Mouse (Mus musculus) myocyte (in vitro differentiated cells): Measurements from ENCODE around the gene Myt1l. TPM values are rescaled to one million over a fixed set of nuclear protein-coding genes. Genes with fewer than 3 reads are reported as not detected.

Experiments
- H3K27me3 ChIP-seq: one replicate; pipeline ENCODE4 v1.6.1; 2011; ENCODE audit not compliant: control insufficient read depth, insufficient read depth, insufficient read length
- H3K36me3 ChIP-seq: one replicate; pipeline ENCODE4 v1.6.1; 2011; ENCODE audit not compliant: control insufficient read depth, insufficient read depth
- H3K4me2 ChIP-seq: one replicate; pipeline ENCODE4 v1.6.1; 2011; ENCODE audit warnings: low read depth, control low read depth
- H3K4me3 ChIP-seq: one replicate; pipeline ENCODE4 v1.5.1; 2011; ENCODE audit warnings: mild to moderate bottlenecking, control low read depth, moderate library complexity
- H3K79me2 ChIP-seq: one replicate; pipeline ENCODE4 v1.6.1; 2011; ENCODE audit not compliant: control insufficient read depth, insufficient read depth
- H3ac ChIP-seq: one replicate; pipeline ENCODE4 v1.6.1; 2011; ENCODE audit not compliant: control insufficient read depth, insufficient read length
- CEBPB ChIP-seq: IDR thresholded peaks from 2 replicates; pipeline ENCODE4 v1.6.1; 2011; ENCODE audit warnings: mild to moderate bottlenecking, moderate library complexity; ENCODE audit not compliant: poor library complexity, insufficient read depth, severe bottlenecking
- E2F4 ChIP-seq: IDR thresholded peaks from one replicate; pipeline ENCODE4 v1.6.1; 2011; ENCODE audit warnings: mild to moderate bottlenecking, control low read depth, moderate library complexity; ENCODE audit not compliant: insufficient read depth
- MAX ChIP-seq: IDR thresholded peaks from one replicate; pipeline ENCODE4 v1.6.1; 2011; ENCODE audit warnings: low read depth, mild to moderate bottlenecking, control low read depth
- MYOD1 ChIP-seq, 3 experiments: IDR thresholded peaks; one replicate each; pipeline ENCODE4 v1.6.1; 2011; ENCODE audit warnings: control low read depth in 2 of 3, low read depth in 2 of 3, mild to moderate bottlenecking in 2 of 3, moderate library complexity in 1 of 3; ENCODE audit not compliant: insufficient read length in 2 of 3, control insufficient read depth in 1 of 3
- MYOG ChIP-seq, 3 experiments: IDR thresholded peaks; one replicate each; pipeline ENCODE4 v1.6.1; 2011; ENCODE audit warnings: control low read depth in 2 of 3, low read depth in 2 of 3, mild to moderate bottlenecking in 2 of 3; ENCODE audit not compliant: insufficient read length in 2 of 3, control insufficient read depth in 1 of 3, insufficient read depth in 1 of 3
- POLR2A ChIP-seq: IDR thresholded peaks from one replicate; pipeline ENCODE4 v1.6.1; 2011; ENCODE audit warnings: low read depth, mild to moderate bottlenecking, control low read depth, moderate library complexity; ENCODE audit not compliant: insufficient read length
- POLR2AphosphoS2 ChIP-seq: IDR thresholded peaks from one replicate; pipeline ENCODE4 v1.6.1; 2011; ENCODE audit warnings: low read depth, control low read depth; ENCODE audit not compliant: insufficient read length
- REST ChIP-seq: IDR thresholded peaks from one replicate; pipeline ENCODE4 v1.6.1; 2011; ENCODE audit warnings: mild to moderate bottlenecking, control low read depth, moderate library complexity; ENCODE audit not compliant: insufficient read depth, insufficient read length
- SRF ChIP-seq: IDR thresholded peaks from one replicate; pipeline ENCODE4 v1.6.1; 2011; ENCODE audit warnings: low read depth; ENCODE audit not compliant: control insufficient read depth, insufficient read length
- TCF12 ChIP-seq: IDR thresholded peaks from one replicate; pipeline ENCODE4 v1.6.1; 2011; ENCODE audit warnings: mild to moderate bottlenecking, control low read depth; ENCODE audit not compliant: poor library complexity, insufficient read depth, severe bottlenecking
- TCF3 ChIP-seq: IDR thresholded peaks from one replicate; pipeline ENCODE4 v1.6.1; 2011; ENCODE audit warnings: low read depth, control low read depth; ENCODE audit not compliant: insufficient read length
- USF1 ChIP-seq: IDR thresholded peaks from one replicate; pipeline ENCODE4 v1.6.1; 2011; ENCODE audit warnings: low read depth, mild to moderate bottlenecking, control low read depth, moderate library complexity
- polyA plus RNA-seq: library from polyadenylated mRNA; unstranded; fragments of >200 nt; fragmentation: generic; extraction: Trizol; gene quantifications from one replicate; pipeline ENCODE4 v1.2.1, GENCODE M21; 2012; ENCODE audit warnings: missing spikeins

Myt1l gene
- polyA plus RNA-seq, 1 experiment: 0.01 TPM

DNA sequence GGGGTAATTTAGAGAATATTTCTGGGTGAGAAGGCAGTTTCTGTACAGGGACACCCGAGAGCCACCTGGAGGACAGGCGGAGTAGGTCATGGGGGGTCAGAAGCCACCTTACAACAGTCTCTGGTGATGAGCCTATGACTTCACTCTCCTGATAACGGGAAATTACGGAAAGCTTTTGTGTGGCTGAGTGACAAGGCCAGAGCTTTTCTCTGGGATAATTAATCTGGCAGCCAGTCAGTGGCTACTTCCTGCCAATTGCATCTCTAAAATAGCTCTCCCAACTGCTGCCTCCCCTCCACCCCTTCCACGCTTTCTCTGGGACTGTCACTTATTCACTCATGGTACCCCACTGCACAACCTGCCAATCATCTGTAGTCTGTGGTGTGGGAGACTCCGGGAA is 19.6 kb downstream of the Myt1l start:
- no peak overlapping the region for H3ac ChIP-seq
- no peaks in the 10 kb centered on the region for H3K36me3 ChIP-seq
- no peak overlapping the region for H3K4me3 ChIP-seq
- H3K79me2 ChIP-seq: no peaks in the 10 kb centered on the region
- no peak overlapping the region for H3K4me2 ChIP-seq
- TF ChIP-seq E2F4 (no peak), SRF (no peak), POLR2A (no peak), MYOD1 (IDR thresholded peaks at IDR 0.05; ENCODE audit: control insufficient read depth in 1 of 3, insufficient read length in 2 of 3, low read depth in 2 of 3) (no peak)
- H3K27me3 ChIP-seq: no peaks in the 10 kb centered on the region

DNA sequence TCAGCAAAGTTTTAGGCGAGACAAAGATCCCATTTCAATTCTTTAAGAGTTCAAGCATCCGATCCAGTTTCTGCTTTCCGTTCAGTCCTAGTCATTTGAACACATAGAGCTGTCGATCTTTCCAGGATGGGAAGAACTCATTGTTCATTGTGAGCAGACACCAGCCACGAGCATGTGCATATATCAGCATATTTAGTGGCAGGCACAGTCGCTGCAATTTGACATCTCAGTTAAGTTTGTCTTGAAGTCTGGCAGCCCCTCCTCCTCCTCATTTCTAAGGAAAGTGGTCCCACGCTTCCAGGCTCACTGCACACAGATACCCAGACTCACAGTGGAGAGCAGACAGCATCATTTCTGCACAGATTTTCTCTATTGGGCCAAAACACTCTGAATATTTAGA is 25.0 kb downstream of the Myt1l start:
- no peak overlapping the region for H3K4me2 ChIP-seq
- no peak overlapping the region for H3K4me3 ChIP-seq
- no peaks in the 10 kb centered on the region for H3K27me3 ChIP-seq
- H3K36me3 ChIP-seq: no peaks in the 10 kb centered on the region
- H3K79me2 ChIP-seq: no peaks in the 10 kb centered on the region
- no peak overlapping the region for H3ac ChIP-seq
- TF ChIP-seq MYOG (IDR thresholded peaks at IDR 0.05; ENCODE audit: control insufficient read depth in 1 of 3, insufficient read depth in 1 of 3, insufficient read length in 2 of 3, low read depth in 2 of 3): no peak

DNA sequence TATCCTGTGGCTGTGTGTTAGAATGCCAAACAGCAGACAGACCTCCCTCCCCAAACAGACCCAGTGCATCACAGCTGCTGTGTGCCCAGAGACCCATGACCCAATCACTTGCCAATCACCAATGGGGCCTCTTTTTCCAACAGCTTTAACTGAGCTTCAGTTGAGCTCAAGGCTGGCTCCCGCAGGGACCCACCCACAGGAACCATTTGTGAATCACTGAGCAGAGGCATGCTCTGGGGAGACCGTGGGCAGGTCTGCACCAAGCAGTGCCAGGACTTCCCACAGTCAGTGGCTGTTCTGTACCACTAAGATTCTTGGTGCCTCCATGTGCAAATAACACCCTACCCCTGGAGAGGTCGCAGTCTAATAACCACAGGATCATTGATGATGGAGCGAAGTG is 27.5 kb downstream of the Myt1l start:
- Histone ChIP-seq H3ac (no peak overlapping the region), H3K4me2 (no peak overlapping the region), H3K4me3 (no peak overlapping the region), H3K79me2 (no peaks in the 10 kb centered on the region), H3K27me3 (no peaks in the 10 kb centered on the region), H3K36me3 (no peaks in the 10 kb centered on the region)
- TF ChIP-seq TCF3 (no peak), MYOD1 (IDR thresholded peaks at IDR 0.05; ENCODE audit: control insufficient read depth in 1 of 3, insufficient read length in 2 of 3, low read depth in 2 of 3) (no peak), TCF12 (no peak), POLR2A (no peak), E2F4 (no peak), USF1 (no peak), SRF (no peak), MYOG (IDR thresholded peaks at IDR 0.05; ENCODE audit: control insufficient read depth in 1 of 3, insufficient read depth in 1 of 3, insufficient read length in 2 of 3, low read depth in 2 of 3) (no peak), REST (no peak), MAX (no peak), CEBPB (no peak), POLR2AphosphoS2 (no peak)

DNA sequence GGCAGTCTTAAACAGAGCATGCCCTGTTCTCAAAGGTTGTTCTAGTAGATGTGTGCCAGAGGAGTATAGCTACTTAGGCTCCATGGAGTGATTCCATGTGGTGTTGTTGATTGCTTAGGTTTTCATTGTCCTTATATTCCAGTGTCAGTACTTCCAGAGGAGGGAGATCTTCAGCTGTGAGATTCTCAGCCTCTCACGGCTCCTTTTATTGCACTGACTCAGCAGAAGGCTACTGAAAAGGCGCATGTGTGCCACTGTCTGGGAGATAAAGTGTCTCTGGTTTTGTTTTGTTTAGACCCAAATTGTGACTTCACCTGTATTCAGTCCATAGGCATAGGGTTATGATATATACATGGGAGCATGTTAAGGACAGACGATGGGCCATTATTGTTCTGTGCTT is 28.2 kb downstream of the Myt1l start:
- Histone ChIP-seq H3K4me2 (no peak overlapping the region), H3K79me2 (no peaks in the 10 kb centered on the region), H3ac (no peak overlapping the region), H3K27me3 (no peaks in the 10 kb centered on the region), H3K4me3 (no peak overlapping the region), H3K36me3 (no peaks in the 10 kb centered on the region)
- TF ChIP-seq POLR2AphosphoS2 (no peak), E2F4 (no peak), MYOG (IDR thresholded peaks at IDR 0.05; ENCODE audit: control insufficient read depth in 1 of 3, insufficient read depth in 1 of 3, insufficient read length in 2 of 3, low read depth in 2 of 3) (no peak), CEBPB (no peak), USF1 (no peak), POLR2A (no peak), MYOD1 (IDR thresholded peaks at IDR 0.05; ENCODE audit: control insufficient read depth in 1 of 3, insufficient read length in 2 of 3, low read depth in 2 of 3) (no peak), TCF3 (no peak), SRF (no peak), REST (no peak), MAX (no peak), TCF12 (no peak)

DNA sequence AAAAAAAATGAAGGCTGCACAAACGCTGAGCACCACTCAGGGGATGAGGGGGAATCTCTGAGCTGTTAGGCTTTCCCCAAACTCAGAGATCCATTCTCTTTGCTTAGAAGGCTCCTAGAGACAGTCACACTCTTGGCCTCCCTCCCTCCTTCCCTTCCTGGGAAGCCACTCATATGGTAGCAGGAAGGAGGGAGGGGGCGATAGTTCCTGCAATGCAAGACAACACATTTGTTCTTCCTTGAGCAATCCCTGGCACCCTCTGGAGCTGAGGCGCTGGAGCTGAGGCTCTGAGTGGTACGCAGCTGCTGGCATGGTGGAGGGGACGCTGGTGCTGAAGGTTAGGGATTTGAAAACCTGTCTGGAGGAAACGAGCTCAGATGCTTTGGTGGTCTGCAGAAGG is 28.7 kb downstream of the Myt1l start:
- no peak overlapping the region for H3ac ChIP-seq
- H3K4me3 ChIP-seq: no peak overlapping the region
- no peaks in the 10 kb centered on the region for H3K36me3 ChIP-seq
- TF ChIP-seq USF1: no peak
- TF ChIP-seq POLR2AphosphoS2: no peak
- no peak for TF ChIP-seq POLR2A
- TF ChIP-seq MYOD1 (IDR thresholded peaks at IDR 0.05; ENCODE audit: control insufficient read depth in 1 of 3, insufficient read length in 2 of 3, low read depth in 2 of 3): no peak
- no peak for TF ChIP-seq CEBPB
- no peak for TF ChIP-seq MYOG (IDR thresholded peaks at IDR 0.05; ENCODE audit: control insufficient read depth in 1 of 3, insufficient read depth in 1 of 3, insufficient read length in 2 of 3, low read depth in 2 of 3)
- TF ChIP-seq SRF: no peak
- TF ChIP-seq REST: no peak
- TF ChIP-seq E2F4: no peak
- TF ChIP-seq TCF12: no peak
- no peak for TF ChIP-seq TCF3
- H3K79me2 ChIP-seq: no peaks in the 10 kb centered on the region
- no peaks in the 10 kb centered on the region for H3K27me3 ChIP-seq
- H3K4me2 ChIP-seq: no peak overlapping the region
